Mouse (Mus musculus) left cerebral cortex, adult 2 months (tissue): ENCODE measurements at regions not wholly inside any gene's neighbourhood (a gene's known extent, or its start where the extent isn't known, plus 50 kb on each side); places are given as distances from the start of the nearest gene placed in this dataset.

Source experiments
- DNase-seq, 2 experiments: peaks; one replicate each; pipeline ENCODE4 v3.0.0; 2021 to 2022; ENCODE audit warnings: low spot score in 2 of 2, mixed read lengths in 1 of 2; ENCODE audit errors: extremely low spot score in 1 of 2
- H3K27ac ChIP-seq: fragments of 200-600 bp; 2 replicates; pipeline ENCODE4 v1.8.1; 2022
- H3K4me3 ChIP-seq: fragments of 200-600 bp; 2 replicates; pipeline ENCODE4 v1.8.1; 2022
- CTCF ChIP-seq: fragments of 200-600 bp; IDR thresholded peaks from 2 replicates; pipeline ENCODE4 v1.8.1; 2022; ENCODE audit warnings: antibody characterized with exemption, mild to moderate bottlenecking, moderate library complexity
- intact Hi-C: fragments of 180-260 bp; cut with DNase I; formaldehyde crosslinking; loops from one replicate; pipeline ENCODE4 v1.15.1; 2025

GRCm38 (mm10) chr14:24644117-24644808 is 157.3 kb downstream of the Rps24 start:
- Histone ChIP-seq H3K27ac (no peak overlapping the region), H3K4me3 (no peak overlapping the region)
- DNase-seq: no peak
- TF ChIP-seq CTCF: no peak
- intact Hi-C loops: loop anchor here (5.0 kb wide), 4 partner anchors 118 to 923 kb away; partner anchors contain the start of gene Zmiz1

GRCm38 (mm10) chr14:24646239-24646848 is 159.4 kb downstream of the Rps24 start:
- H3K4me3 ChIP-seq: no peak overlapping the region
- peak; percentile 59 for TF ChIP-seq CTCF
- H3K27ac ChIP-seq: no peak overlapping the region
- peak in 1 of 2 experiments; percentile 37 for DNase-seq
- intact Hi-C loops: no loop called here

- intact Hi-C loops: no loop called here
- Histone ChIP-seq H3K4me3 (no peak overlapping the region), H3K27ac (no peak overlapping the region)
- TF ChIP-seq CTCF: no peak
- DNase-seq: no peak
These were observed 160.8 kb downstream of the Rps24 start for GRCm38 (mm10) chr14:24647722-24648121.

GRCm38 (mm10) chr14:24650195-24650901 is 163.4 kb downstream of the Rps24 start:
- intact Hi-C loops: loop anchor here (2.0 kb wide), 1 partner anchor 150 kb away; no protein-coding TSS in a partner anchor
- Histone ChIP-seq H3K27ac (no peak overlapping the region), H3K4me3 (no peak overlapping the region)
- no peak for DNase-seq
- peak; percentile 43 for TF ChIP-seq CTCF

GRCm38 (mm10) chr14:24650902-24651270 is 164.0 kb downstream of the Rps24 start:
- no peak for TF ChIP-seq CTCF
- intact Hi-C loops: loop anchor here (2.0 kb wide), 1 partner anchor 150 kb away; no protein-coding TSS in a partner anchor
- no peak overlapping the region for H3K27ac ChIP-seq
- H3K4me3 ChIP-seq: no peak overlapping the region
- no peak for DNase-seq

GRCm38 (mm10) chr14:24652591-24652990 is 165.7 kb downstream of the Rps24 start:
- DNase-seq: no peak
- Histone ChIP-seq H3K4me3 (no peak overlapping the region), H3K27ac (no peak overlapping the region)
- no peak for TF ChIP-seq CTCF
- intact Hi-C loops: no loop called here

GRCm38 (mm10) chr14:24655580-24655979 is 168.7 kb downstream of the Rps24 start:
- Histone ChIP-seq H3K27ac (no peak overlapping the region), H3K4me3 (no peak overlapping the region)
- no peak for DNase-seq
- intact Hi-C loops: no loop called here
- no peak for TF ChIP-seq CTCF

GRCm38 (mm10) chr14:24661797-24662196 is 174.9 kb downstream of the Rps24 start:
- DNase-seq: no peak
- intact Hi-C loops: no loop called here
- no peak for TF ChIP-seq CTCF
- Histone ChIP-seq H3K27ac (no peak overlapping the region), H3K4me3 (no peak overlapping the region)

- Histone ChIP-seq H3K27ac (no peak overlapping the region), H3K4me3 (no peak overlapping the region)
- TF ChIP-seq CTCF: no peak
- no peak for DNase-seq
- intact Hi-C loops: no loop called here
These were observed 178.3 kb downstream of the Rps24 start for GRCm38 (mm10) chr14:24665210-24665609.
